Mouse (Mus musculus) stomach, embryonic 15.5 days (tissue): ENCODE measurements at regions not wholly inside any gene's neighbourhood (a gene's known extent, or its start where the extent isn't known, plus 50 kb on each side); places are given as distances from the start of the nearest gene placed in this dataset.

Experiments used
- ATAC-seq: fragments of 200-750 bp; cut with Nextera tagmentation; 2 replicates; pipeline ENCODE4 v1.8.0; 2017; ENCODE audit warnings: low read depth, moderate number of reproducible peaks, moderate TSS enrichment; ENCODE audit not compliant: insufficient read depth, low FRiP score
- H3K27ac ChIP-seq: fragments of 300-500 bp; sonication (generic); 2 replicates; pipeline ENCODE4 v1.5.1; 2015; ENCODE audit warnings: mild to moderate bottlenecking, inconsistent platforms
- H3K27me3 ChIP-seq: fragments of 300-500 bp; sonication (generic); replicated peaks from 2 replicates; pipeline ENCODE4 v1.6.1; 2015; ENCODE audit warnings: inconsistent platforms
- H3K36me3 ChIP-seq: fragments of 300-500 bp; sonication (generic); 2 replicates; pipeline ENCODE4 v1.6.1; 2015; ENCODE audit warnings: inconsistent platforms
- H3K4me1 ChIP-seq: fragments of 300-500 bp; sonication (generic); 2 replicates; pipeline ENCODE4 v1.6.1; 2015; ENCODE audit warnings: inconsistent platforms
- H3K4me2 ChIP-seq: fragments of 300-500 bp; sonication (generic); 2 replicates; pipeline ENCODE4 v1.6.1; 2015; ENCODE audit warnings: mild to moderate bottlenecking, inconsistent platforms
- H3K4me3 ChIP-seq: fragments of 300-500 bp; sonication (generic); replicated peaks from 2 replicates; pipeline ENCODE4 v1.5.1; 2015; ENCODE audit warnings: inconsistent platforms
- H3K9ac ChIP-seq: fragments of 300-500 bp; sonication (generic); 2 replicates; pipeline ENCODE4 v1.6.1; 2015; ENCODE audit warnings: inconsistent platforms
- H3K9me3 ChIP-seq: fragments of 300-500 bp; sonication (generic); 2 replicates; pipeline ENCODE4 v1.6.1; 2016; ENCODE audit warnings: inconsistent platforms
- WGBS: fragments of 180-500 bp; shearing (Covaris S2); methylation state at CpG from one replicate; pipeline ENCODE4 v1.1.7; 2015; 5-methylcytosine and 5-hydroxymethylcytosine counted together

DNA sequence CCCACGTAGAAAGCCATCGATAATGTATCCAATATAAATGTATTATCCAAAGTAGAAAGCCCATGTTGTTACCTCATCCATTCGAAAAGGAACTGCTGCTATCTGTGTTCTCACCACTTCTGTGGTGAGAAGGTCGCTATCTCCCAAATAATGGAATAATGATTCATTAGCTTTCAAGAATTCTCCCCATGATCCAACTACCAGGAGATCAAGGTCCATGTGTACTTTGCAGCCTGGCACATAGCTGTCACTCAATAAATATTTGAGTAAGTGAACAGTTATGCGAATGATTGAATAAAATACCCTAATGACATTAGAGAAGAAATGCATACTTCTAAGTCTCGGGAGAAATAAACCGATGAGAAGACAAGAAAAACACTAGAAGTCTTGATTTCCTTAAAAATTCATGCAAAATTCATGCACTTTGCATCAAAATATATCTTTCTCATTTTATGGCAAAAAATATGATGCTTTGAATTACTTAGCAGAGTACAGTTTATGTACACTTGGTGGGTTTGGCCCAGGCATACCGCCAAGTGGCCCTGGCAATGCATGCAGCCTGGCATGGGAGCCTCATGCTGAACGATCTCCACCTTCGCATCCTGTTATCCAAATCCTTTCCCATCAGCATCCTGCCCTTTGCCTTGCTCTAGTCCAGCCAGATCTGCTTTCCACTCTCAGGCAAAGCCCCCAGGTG, 208.7 kb downstream of the Rpl10-ps3 start:
- no peaks in the 10 kb centered on the region for H3K27me3 ChIP-seq
- no peak overlapping the region for H3K27ac ChIP-seq
- 0 out of 2 replicates have a peak, but pooled peaks cover 4% of the 10 kb centered on the region for H3K4me1 ChIP-seq
- H3K4me2 ChIP-seq, result no peak overlapping the region
- WGBS, result 74% methylated on average over 10 of the region's 10 CpGs
- no peak overlapping the region for H3K4me3 ChIP-seq
- no peaks in the 10 kb centered on the region for H3K36me3 ChIP-seq
- no peak for ATAC-seq
- no peak overlapping the region for H3K9ac ChIP-seq
- H3K9me3 ChIP-seq, result no peaks in the 10 kb centered on the region

DNA sequence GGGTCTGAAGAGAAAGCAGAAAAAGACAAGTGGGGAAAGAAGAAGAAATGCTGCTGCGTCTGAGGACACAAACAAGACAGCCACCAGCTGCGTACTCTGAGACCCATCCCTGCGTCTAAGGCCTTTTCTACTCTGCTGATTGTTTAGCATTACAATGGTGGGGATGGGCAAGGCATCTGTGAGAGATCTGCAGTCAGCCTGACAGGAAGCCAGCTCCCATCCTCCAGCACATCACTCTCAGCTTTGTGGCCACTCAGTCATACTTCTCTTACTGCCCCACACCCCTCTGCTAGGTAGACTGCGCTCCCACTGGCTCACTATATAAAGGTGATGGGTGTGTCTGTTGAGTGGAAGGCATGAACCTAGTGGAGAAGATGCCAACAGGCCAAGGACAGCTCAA, 220.5 kb downstream of the Rpl10-ps3 start:
- Histone ChIP-seq H3K9me3 (no peaks in the 10 kb centered on the region), H3K9ac (no peak overlapping the region), H3K4me1 (peaks cover 6% of the 10 kb centered on the region; the same call in 1 of the 2 replicates), H3K27me3 (no peaks in the 10 kb centered on the region), H3K27ac (no peak overlapping the region), H3K4me2 (no peak overlapping the region), H3K36me3 (no peaks in the 10 kb centered on the region), H3K4me3 (no peak overlapping the region)
- no peak for ATAC-seq
- WGBS, result 55% methylated on average over 4 of the region's 4 CpGs

DNA sequence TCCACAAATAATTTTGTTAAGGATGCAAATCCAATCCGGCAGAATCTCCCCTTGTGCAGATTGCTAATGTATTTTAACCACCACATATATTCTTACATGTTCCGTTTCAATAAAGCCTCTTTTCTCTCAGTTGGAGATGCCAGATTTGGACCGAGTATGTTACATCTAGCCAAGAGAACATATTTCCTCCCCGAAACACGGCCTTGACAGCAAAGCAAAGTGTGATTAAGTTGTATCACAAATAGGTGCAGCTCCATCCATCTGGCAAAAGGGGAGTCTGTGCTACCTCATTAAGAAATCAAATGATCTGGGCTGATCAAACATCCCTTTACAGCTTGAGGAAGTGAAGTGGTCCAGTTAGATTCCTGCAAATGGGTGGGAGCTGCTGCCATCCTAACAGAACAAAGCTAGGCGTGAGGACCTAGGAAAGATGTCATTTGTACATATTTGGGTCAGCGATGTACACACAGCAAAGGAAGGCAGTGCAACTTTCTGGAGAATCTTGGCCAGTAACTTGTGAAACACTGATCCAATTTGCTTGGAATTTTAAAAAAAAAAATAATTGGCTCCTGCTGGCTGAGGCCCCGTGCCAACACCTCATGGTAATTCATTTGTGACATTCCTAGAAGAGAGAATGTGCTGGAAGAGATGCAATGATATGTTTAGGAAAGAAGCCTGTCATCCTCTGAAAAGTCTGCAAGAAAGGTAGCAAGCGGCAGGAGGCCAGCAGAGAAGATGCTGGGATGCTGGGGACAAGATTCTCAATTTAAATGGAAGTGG, 223.8 kb downstream of the Rpl10-ps3 start:
- WGBS, result 75% methylated on average over 9 of the region's 9 CpGs
- H3K9ac ChIP-seq, result no peak overlapping the region

DNA sequence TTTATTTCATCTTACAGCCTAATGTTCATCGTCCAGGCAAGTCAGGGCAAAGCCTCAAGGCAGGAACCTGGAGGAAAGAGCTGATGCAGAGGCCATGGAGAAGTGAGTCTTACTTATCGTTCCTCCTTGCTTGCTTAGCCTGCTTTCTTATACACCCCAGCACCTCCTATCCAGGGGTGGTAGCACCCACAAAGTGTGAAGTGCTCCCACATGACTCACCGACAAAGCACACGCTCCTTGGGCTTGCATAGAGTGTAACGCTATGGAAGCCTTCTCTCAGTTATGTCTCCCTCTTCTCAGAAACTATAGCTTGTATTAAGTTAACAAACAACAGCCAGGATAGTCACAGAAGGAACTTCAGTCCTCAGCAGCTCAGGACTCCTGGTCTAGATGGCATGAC, 225.4 kb downstream of the Rpl10-ps3 start:
- Histone ChIP-seq H3K36me3 (no peaks in the 10 kb centered on the region), H3K27me3 (no peaks in the 10 kb centered on the region), H3K4me1 (peaks cover 6% of the 10 kb centered on the region; the same call in 1 of the 2 replicates), H3K4me3 (no peak overlapping the region), H3K9ac (no peak overlapping the region), H3K27ac (no peak overlapping the region), H3K4me2 (no peak overlapping the region), H3K9me3 (no peaks in the 10 kb centered on the region)
- 86% methylated on average over 5 of the region's 5 CpGs for WGBS
- ATAC-seq, result no peak

More for the DNA sequence above, 223.8 kb downstream of the Rpl10-ps3 start:
- Histone ChIP-seq H3K4me2 (no peak overlapping the region), H3K27ac (no peak overlapping the region), H3K4me3 (no peak overlapping the region), H3K36me3 (no peaks in the 10 kb centered on the region), H3K27me3 (no peaks in the 10 kb centered on the region), H3K4me1 (peaks cover 6% of the 10 kb centered on the region; the same call in 1 of the 2 replicates), H3K9me3 (no peaks in the 10 kb centered on the region)
- no peak for ATAC-seq

DNA sequence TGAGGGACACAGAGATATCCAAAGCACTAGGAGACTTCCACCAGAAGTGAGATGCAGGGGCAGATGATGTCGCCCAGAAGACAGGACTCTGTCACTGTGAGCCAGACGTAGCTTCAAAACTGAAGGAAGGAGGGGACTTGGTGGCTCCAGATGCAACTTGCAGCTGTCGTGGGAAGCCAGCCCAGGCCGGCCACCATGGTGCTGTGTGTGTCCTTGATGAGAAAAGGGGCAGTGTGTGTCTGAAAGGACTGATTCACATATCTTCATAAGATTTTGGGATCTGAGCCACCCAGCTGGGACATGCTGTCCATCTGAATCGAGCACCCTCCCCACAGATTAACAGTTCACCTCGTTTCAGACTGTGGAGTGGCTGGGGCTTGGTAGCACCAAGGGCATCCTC, 226.2 kb downstream of the Rpl10-ps3 start:
- Histone ChIP-seq H3K4me2 (no peak overlapping the region), H3K36me3 (no peaks in the 10 kb centered on the region), H3K27me3 (no peaks in the 10 kb centered on the region), H3K27ac (no peak overlapping the region), H3K9me3 (no peaks in the 10 kb centered on the region), H3K9ac (no peak overlapping the region), H3K4me1 (no peaks in the 10 kb centered on the region), H3K4me3 (no peak overlapping the region)
- WGBS, result 75% methylated on average over 6 of the region's 6 CpGs
- no peak for ATAC-seq

DNA sequence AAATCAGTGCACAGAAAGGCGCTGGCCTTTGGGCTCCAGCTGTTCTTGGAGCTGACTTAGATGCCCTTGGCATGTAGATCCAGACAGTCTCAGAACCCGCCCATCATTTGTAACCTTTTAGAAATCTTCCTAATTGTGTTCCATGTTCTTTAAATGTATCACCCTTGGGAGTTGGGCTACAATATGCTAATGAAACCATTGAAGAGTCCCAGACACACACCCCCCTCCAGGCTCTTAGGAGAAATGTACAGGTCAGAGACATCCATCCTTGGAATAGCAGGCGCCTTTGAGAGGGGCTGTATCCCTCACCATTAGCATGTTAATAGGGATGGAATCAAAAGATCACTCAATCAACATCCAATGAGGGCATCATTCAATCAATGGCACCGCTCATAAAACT, 238.2 kb downstream of the Rpl10-ps3 start:
- WGBS, result 82% methylated on average over 4 of the region's 4 CpGs
- Histone ChIP-seq H3K4me3 (no peak overlapping the region), H3K27me3 (no peaks in the 10 kb centered on the region), H3K9me3 (no peaks in the 10 kb centered on the region), H3K9ac (no peak overlapping the region), H3K27ac (no peak overlapping the region), H3K4me2 (no peak overlapping the region), H3K4me1 (no peaks in the 10 kb centered on the region), H3K36me3 (no peaks in the 10 kb centered on the region)
- no peak for ATAC-seq

DNA sequence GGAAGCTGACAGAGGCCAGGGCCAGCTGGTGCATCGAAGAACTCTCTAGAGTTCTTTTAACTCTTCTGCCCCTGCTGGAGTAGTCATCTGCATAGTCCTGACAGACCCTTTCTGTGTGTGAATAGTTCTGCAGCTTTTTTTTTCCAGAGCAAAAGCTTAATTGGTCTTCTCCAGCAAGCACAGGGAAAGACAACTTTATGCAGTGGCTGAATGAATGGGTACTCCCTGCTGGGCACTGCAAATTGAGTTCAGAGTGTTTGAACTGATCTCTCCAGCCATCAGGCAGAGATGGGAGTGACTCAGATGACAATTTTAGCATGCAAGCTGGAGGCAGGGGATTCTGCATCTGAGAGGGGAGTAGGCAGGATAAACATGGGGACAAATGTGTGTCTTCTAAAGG, 242.0 kb downstream of the Rpl10-ps3 start:
- Histone ChIP-seq H3K36me3 (no peaks in the 10 kb centered on the region), H3K9me3 (no peaks in the 10 kb centered on the region), H3K27ac (no peak overlapping the region), H3K4me3 (no peak overlapping the region), H3K4me2 (no peak overlapping the region), H3K9ac (no peak overlapping the region), H3K27me3 (no peaks in the 10 kb centered on the region), H3K4me1 (no peaks in the 10 kb centered on the region)
- 36% methylated on average over 1 of the region's 1 CpGs for WGBS
- no peak for ATAC-seq

DNA sequence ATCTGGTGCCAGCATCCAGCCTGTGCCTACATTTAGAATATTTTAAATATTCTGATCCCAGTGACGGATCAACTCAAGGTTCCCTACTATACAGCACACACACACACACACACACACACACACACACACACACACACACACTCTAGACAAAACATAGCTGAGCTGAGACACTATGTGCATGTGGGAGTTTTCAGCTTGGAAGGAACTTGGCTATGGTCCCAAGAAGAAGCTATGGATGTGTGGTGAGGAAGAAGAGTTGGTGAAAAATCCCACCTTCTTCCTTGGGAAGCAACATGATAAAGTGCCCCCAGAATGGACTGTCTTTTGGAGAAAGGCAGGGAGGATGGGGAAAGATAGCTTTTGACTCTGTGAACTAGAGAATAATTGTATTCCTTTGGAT, 243.7 kb downstream of the Rpl10-ps3 start:
- 75% methylated on average over 1 of the region's 1 CpGs for WGBS
- no peaks in the 10 kb centered on the region for H3K4me1 ChIP-seq
- no peaks in the 10 kb centered on the region for H3K36me3 ChIP-seq
- no peak overlapping the region for H3K9ac ChIP-seq
- no peak for ATAC-seq
- H3K27ac ChIP-seq, result no peak overlapping the region
- no peaks in the 10 kb centered on the region for H3K9me3 ChIP-seq
- H3K4me3 ChIP-seq, result no peak overlapping the region
- no peak overlapping the region for H3K4me2 ChIP-seq
- no peaks in the 10 kb centered on the region for H3K27me3 ChIP-seq

DNA sequence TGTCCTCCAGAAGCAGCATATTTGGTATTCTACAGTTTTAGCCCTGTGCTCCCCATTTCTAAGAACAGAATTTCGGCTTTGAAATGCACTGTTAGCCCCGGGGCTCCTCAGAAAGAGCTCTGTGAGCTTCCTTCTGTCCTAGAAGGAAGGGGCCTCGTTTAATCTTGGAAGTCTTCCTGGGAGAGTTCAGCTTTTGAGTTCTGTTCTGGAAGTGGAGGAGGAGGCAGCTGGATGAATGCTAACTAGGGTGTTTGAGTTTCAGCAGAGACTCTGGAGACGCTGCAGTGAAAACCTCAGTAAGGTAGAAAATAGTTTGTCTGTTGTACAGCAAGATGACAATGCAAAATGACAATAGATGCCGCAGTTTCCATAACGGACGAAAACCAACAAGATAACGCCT, 253.8 kb downstream of the Rpl10-ps3 start:
- Histone ChIP-seq H3K4me1 (no peaks in the 10 kb centered on the region), H3K27ac (no peak overlapping the region), H3K4me3 (no peak overlapping the region), H3K27me3 (no peaks in the 10 kb centered on the region), H3K36me3 (no peaks in the 10 kb centered on the region), H3K4me2 (no peak overlapping the region), H3K9ac (no peak overlapping the region), H3K9me3 (no peaks in the 10 kb centered on the region)
- ATAC-seq, result no peak
- 76% methylated on average over 8 of the region's 8 CpGs for WGBS

DNA sequence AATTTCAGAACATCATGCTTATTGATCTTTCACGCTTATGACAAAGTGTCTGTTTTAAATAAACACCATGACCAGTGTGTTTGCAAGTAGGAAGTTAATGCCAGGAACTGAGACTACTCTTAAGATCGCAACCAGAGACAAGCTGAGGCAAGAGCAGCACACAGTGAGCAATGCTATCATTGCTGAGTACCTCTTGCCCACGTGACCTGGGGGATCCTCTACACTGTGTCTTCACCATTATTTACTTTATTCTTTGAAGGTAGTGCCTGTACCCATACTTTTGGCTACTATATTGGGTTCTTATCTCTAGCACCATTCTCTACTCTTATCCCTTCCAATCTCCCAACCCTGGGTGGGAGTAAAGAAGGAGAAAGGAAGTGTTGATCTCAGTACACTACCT, 254.9 kb downstream of the Rpl10-ps3 start:
- H3K4me3 ChIP-seq, result no peak overlapping the region
- no peaks in the 10 kb centered on the region for H3K4me1 ChIP-seq
- no peaks in the 10 kb centered on the region for H3K9me3 ChIP-seq
- no peak for ATAC-seq
- no peak overlapping the region for H3K4me2 ChIP-seq
- H3K27me3 ChIP-seq, result no peaks in the 10 kb centered on the region
- H3K27ac ChIP-seq, result no peak overlapping the region
- H3K36me3 ChIP-seq, result no peaks in the 10 kb centered on the region
- WGBS, result 77% methylated on average over 3 of the region's 3 CpGs
- no peak overlapping the region for H3K9ac ChIP-seq

DNA sequence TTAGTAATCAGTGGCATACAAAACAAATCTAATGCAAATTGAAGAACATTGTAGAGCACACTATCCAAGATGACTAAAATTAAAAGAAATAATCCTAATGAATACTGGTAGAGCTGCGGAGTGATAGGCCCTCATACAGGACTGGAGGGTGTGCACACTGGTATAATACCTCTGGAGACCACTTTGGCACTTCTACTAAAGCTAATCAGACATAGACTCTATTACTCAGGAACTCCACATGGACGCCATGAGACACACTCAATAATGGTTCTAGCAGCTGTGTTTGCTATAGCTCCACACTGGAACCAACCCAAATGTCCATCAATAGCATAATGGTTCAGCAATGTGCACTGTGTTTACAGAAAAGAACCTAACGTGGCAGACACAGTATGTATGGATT, 264.6 kb downstream of the Rpl10-ps3 start:
- H3K27ac ChIP-seq, result no peak overlapping the region
- H3K4me3 ChIP-seq, result no peak overlapping the region
- no peak overlapping the region for H3K4me2 ChIP-seq
- 65% methylated on average over 3 of the region's 3 CpGs for WGBS
- no peak overlapping the region for H3K9ac ChIP-seq
- ATAC-seq, result no peak
- no peaks in the 10 kb centered on the region for H3K9me3 ChIP-seq
- H3K27me3 ChIP-seq, result no peaks in the 10 kb centered on the region
- H3K36me3 ChIP-seq, result no peaks in the 10 kb centered on the region
- H3K4me1 ChIP-seq, result no peaks in the 10 kb centered on the region

DNA sequence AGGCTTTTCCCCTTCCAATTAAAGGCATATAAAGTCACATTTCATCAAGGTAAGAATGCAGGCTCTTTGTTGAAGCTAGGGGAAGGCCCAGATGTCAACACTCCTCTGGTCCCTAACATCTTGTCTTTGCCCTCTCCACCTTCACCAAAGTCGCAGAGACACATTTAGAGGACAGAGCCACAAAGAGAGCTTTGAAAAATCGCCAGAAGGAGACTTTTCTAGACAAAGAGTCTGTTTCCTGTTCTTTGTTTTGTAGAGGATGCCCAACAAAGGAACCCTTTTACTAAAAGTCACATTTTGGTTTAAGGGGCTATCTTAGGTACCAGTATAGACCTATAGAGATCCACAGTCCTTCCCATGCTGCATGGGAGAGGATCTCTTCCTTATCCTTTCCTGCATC, 269.9 kb upstream of the Ncam1 start:
- Histone ChIP-seq H3K9ac (no peak overlapping the region), H3K4me2 (no peak overlapping the region), H3K4me3 (no peak overlapping the region), H3K9me3 (no peaks in the 10 kb centered on the region), H3K36me3 (no peaks in the 10 kb centered on the region), H3K27me3 (no peaks in the 10 kb centered on the region), H3K4me1 (no peaks in the 10 kb centered on the region), H3K27ac (no peak overlapping the region)
- WGBS, result 69% methylated on average over 2 of the region's 2 CpGs
- no peak for ATAC-seq
